Mouse (Mus musculus) embryo, embryonic 9.5 days (tissue): ENCODE results near the gene Sez6.
A peak's percentile ranks its signal among the peaks of the same experiment; 100 is the strongest.

ENCODE experiments used
- DNase-seq: peaks from one replicate; pipeline ENCODE4 v3.0.0-alpha.2; 2017; ENCODE audit errors: extremely low spot score

Gene Sez6

GRCm38 (mm10) chr11:77947860-77948259, 17.3 kb downstream of the Sez6 start:
- peak; percentile 48 for DNase-seq

DNA sequence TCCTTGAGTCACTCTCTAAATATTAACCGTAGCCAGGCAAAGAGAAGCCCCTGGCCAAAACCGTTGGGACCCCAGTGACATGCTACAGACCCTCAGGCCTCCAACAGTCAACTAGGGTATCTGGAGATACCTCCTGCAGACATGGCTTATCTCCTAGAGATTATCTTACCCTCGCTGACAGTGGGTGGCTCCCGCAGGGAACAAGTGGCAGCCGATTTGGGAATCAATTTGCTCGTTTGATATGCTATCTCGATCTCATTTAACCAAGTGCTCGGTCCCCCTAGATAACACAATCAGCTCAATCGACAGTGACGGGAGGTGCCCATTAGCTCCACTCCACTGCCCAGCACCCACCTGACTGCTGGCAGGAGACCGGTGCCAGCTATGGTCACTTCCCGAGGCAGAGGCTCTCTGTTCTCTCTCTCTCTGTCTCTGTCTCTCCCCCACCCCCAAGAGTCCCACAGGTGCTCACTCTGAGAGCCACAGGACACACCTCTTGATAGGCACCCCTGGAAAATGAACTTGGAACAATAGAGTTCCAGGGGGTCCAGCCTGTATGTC, 19.6 kb downstream of the Sez6 start:
- DNase-seq: no peak

DNA sequence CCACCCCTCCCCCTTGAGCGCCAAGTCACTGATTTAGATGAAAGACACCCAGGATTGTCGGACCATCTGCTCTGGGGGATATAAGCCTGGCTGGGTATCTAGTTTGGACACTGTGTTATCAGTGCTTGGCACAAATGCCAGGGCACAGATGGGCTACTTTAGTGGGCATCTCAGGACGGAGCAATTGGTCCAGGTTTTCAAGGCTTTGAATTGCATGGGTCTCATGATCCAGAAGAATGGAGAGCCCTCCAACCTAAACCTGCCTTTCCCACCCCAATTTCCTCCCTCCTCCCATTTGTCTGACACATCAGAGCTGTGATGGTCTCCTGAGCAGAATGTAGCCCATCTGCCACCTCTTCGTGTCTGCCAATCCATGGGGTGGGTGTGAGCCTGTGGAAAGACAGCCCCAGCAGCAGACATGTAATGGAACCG, 20.2 kb downstream of the Sez6 start:
- DNase-seq: no peak

DNA sequence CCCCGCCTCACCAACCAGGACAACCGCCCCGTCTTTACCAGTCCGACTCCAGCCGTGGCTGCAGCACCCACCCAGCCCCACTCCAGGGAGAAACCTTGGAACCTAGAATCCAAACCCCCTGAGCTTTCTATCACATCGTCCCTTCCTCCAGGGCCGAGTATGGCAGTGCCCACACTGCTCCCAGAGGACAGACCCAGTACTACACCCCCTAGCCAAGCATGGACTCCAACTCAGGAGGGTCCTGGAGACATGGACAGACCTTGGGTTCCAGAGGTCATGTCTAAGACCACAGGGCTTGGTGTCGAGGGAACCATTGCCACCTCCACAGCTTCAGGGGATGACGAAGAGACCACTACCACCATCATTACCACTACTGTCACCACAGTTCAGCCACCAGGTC, 23.1 kb downstream of the Sez6 start:
- DNase-seq: peak; percentile 54

GRCm38 (mm10) chr11:77956428-77956827, 25.8 kb downstream of the Sez6 start:
- DNase-seq: no peak

DNA sequence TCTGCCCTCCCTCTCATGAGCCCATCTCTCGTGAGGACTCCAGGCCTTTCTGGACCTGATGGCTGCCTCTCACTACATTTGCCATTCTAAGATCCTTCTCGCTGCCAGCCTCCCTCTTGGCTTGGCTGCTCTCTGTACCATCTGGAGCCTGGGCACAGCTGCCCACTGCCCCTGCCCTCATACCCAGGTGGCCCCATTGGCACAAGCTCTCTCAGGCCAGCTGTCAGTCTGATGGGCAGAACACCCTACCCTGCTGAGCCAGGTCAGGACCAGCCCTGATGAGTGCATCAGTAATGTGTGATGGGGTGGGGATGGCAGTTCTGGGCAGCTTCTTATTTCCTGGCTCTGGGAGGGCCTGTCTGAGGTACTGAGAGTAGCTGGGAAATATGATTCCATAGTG, 27.7 kb downstream of the Sez6 start:
- no peak for DNase-seq

DNA sequence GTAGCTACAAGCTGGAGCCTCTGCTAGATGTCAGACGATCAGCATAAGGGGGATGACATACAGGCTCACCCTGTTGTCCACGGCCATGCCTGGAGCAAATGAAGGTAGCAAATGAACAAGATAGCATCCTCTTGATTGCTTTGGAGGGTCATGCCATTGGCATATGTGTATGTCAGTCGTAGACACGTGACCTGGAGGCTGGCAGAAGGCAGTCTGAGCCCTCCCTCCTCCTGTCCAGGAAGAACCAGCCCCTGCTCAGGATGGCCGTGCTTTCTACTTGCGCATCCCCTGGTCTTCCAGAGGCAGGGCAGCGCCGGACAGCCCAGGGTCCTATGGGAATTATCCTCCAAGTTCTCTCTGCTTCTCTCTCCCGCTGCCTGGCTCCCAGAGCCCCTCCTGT, 28.3 kb downstream of the Sez6 start:
- no peak for DNase-seq

DNA sequence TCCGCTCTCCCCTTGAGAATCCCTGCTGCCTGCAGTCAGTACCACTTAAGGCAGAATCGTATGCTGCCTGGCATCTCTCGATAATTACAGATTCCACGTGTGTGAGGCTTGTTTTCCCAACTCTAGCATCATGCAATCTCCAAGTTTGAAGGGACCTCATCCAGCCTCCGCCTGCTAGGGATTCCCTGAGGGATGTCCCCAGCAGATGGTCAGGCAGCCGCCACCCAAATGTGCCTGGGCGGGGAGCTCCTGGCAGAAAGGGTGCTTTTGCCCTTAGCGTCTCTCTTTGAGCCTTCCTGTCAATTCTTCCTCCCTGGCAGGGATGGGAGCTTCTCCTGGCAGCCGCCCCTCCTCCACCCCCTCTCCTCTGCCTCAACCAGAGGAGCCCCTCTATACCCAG, 29.6 kb downstream of the Sez6 start:
- DNase-seq: no peak

- DNase-seq: no peak
Observed at GRCm38 (mm10) chr11:77960898-77961297, 30.3 kb downstream of the Sez6 start.

DNA sequence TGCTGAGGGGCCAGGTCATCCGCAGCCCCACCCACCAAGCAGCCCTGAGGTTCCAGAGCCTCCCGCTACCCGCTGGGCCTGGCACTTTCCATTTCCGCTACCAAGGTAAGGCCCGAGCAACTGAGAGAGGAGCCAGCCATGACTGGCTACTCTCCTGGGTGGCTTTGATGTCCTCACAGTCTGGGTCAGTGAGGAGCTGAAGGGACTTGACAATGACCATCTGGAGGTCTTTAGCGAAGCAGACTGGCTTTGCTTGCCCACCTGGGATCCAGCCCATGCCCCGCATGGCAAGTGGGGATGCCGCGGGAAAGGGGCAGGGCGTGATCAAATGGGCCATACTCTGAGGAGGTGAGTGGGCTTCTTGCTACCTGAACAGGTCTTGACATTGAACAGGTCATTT, 32.3 kb downstream of the Sez6 start:
- no peak for DNase-seq

- DNase-seq: peak; percentile 64
Observed at GRCm38 (mm10) chr11:77964415-77965095, 34.0 kb downstream of the Sez6 start.

- DNase-seq: peak; percentile 69
Observed at GRCm38 (mm10) chr11:77965101-77966036, 34.8 kb downstream of the Sez6 start.

- no peak for DNase-seq
Observed at GRCm38 (mm10) chr11:77966037-77966391, 35.4 kb downstream of the Sez6 start.

DNA sequence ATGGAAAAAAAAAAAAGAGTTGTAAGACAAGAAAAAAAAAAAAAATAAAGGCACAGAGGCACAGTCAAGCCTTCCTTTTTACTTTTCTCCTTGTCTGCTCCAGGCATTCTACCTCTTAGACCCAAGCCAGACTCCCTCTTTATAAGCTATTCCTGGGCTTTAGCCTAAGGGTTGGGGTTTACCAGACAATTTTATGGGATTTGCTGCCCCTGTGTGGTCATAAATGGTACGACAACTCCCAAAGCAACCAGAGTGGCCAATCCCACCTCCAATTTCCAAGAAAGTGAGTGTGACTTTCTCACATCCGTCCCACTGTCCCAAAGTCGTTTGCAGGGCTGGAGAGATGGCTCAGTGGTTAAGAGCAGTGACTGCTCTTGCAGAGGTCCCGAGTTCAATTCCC, 36.5 kb downstream of the Sez6 start:
- DNase-seq: peak; percentile 78

- DNase-seq: no peak
Observed at GRCm38 (mm10) chr11:77968786-77969185, 38.2 kb downstream of the Sez6 start.

- no peak for DNase-seq
Observed at GRCm38 (mm10) chr11:77970718-77971117, 40.1 kb downstream of the Sez6 start.

GRCm38 (mm10) chr11:77973520-77973919, 42.9 kb downstream of the Sez6 start:
- DNase-seq: no peak

GRCm38 (mm10) chr11:77974325-77974724, 43.7 kb downstream of the Sez6 start:
- DNase-seq: no peak

- no peak for DNase-seq
Observed at GRCm38 (mm10) chr11:77975873-77976272, 45.3 kb downstream of the Sez6 start.

- DNase-seq: no peak
Observed at GRCm38 (mm10) chr11:77978161-77978560, 47.6 kb downstream of the Sez6 start.

DNA sequence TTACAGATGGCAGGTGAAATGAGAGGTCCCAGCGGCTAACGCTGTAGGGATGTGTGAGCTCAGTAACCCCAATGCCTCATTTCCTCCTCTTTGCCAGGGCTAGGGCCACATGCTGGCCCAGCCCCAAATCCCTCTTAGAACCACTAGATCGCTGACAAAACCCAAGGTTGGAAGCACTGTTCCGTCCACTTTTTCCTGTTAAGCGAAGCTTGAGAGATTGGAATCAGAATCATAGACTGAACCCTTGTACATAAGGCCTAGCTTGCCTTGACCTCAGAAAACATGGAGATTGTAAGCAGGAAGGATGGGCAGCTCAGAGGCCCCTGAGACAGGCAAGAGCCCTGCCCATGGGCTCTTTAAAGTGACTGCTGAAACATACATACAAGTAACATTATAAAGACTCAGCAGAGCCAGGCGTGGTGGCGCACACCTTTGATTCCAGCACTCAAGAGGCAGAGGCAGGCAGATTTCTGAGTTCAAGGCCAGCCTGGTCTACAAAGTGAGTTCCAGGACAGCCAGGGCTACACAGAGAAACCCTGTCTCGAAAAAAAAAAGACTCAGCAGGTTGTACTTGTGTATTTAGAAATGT, 48.7 kb downstream of the Sez6 start:
- DNase-seq: no peak
